Mouse (Mus musculus) hindbrain, embryonic 13.5 days (tissue): ENCODE results near the gene Col4a3bp. TPM values are rescaled to one million over a fixed set of nuclear protein-coding genes. Genes with fewer than 3 reads are reported as not detected.

ENCODE experiments used
- ATAC-seq: fragments of 200-750 bp; cut with Nextera tagmentation; 2 replicates; pipeline ENCODE4 v1.8.0; 2017; ENCODE audit warnings: moderate TSS enrichment; ENCODE audit not compliant: low FRiP score
- H3K27ac ChIP-seq: fragments of 300-500 bp; sonication (generic); 2 replicates; pipeline ENCODE4 v1.5.1; 2015; ENCODE audit warnings: inconsistent platforms, mild to moderate bottlenecking, moderate library complexity
- H3K27me3 ChIP-seq: fragments of 300-500 bp; sonication (generic); 2 replicates; pipeline ENCODE4 v1.6.1; 2015; ENCODE audit warnings: mild to moderate bottlenecking, inconsistent platforms
- H3K36me3 ChIP-seq: fragments of 300-500 bp; sonication (generic); 2 replicates; pipeline ENCODE4 v1.6.1; 2015; ENCODE audit warnings: mild to moderate bottlenecking, inconsistent platforms
- H3K4me1 ChIP-seq: fragments of 300-500 bp; sonication (generic); replicated peaks from 2 replicates; pipeline ENCODE4 v1.6.1; 2015; ENCODE audit warnings: inconsistent platforms
- H3K4me2 ChIP-seq: fragments of 300-500 bp; sonication (generic); 2 replicates; pipeline ENCODE4 v1.6.1; 2015; ENCODE audit warnings: inconsistent platforms, mild to moderate bottlenecking, moderate library complexity
- H3K4me3 ChIP-seq: fragments of 300-500 bp; sonication (generic); 2 replicates; pipeline ENCODE4 v1.5.1; 2015; ENCODE audit warnings: mild to moderate bottlenecking, inconsistent platforms
- H3K9ac ChIP-seq: fragments of 300-500 bp; sonication (generic); 2 replicates; pipeline ENCODE4 v1.6.1; 2015; ENCODE audit warnings: mild to moderate bottlenecking, inconsistent platforms
- H3K9me3 ChIP-seq: fragments of 300-500 bp; sonication (generic); 2 replicates; pipeline ENCODE4 v1.6.1; 2016; ENCODE audit warnings: inconsistent platforms
- WGBS: fragments of 180-500 bp; shearing (Covaris S2); methylation state at CpG from one replicate; pipeline ENCODE4 v1.1.7; 2015; 5-methylcytosine and 5-hydroxymethylcytosine counted together
- polyA plus RNA-seq: library from polyadenylated mRNA; unstranded; fragments of >200 nt; fragmentation: Nextera tagmentation; extraction: Ambion mirVana; gene quantifications from 2 replicates; pipeline ENCODE4 v1.2.1, GENCODE M21; 2015

The Col4a3bp gene
- polyA plus RNA-seq = 8.0 and 8.8 TPM in 2 replicates

GRCm38 (mm10) chr13:96542081-96542889 lies at the start of gene Col4a3bp, which contains the start of gene Polk:
Gene Col4a3bp (plus strand): TSS chr13:96542618.
Gene Polk (minus strand): TSS chr13:96542579.
- under 1% methylated on average over 47 of the region's 50 CpGs for WGBS
- H3K4me2 ChIP-seq = peak within 1 kb of the TSS; percentile 84
- H3K4me3 ChIP-seq = peak within 1 kb of the TSS; percentile 97
- H3K9me3 ChIP-seq = no peaks in the 10 kb centered on the region
- peak; percentile 99 for ATAC-seq
- H3K36me3 ChIP-seq = no peaks in the 10 kb centered on the region
- H3K27ac ChIP-seq = peak within 1 kb of the TSS; percentile 98
- H3K9ac ChIP-seq = peak within 1 kb of the TSS; percentile 98
- H3K27me3 ChIP-seq = no peaks in the 10 kb centered on the region
- peaks cover 12% of the 10 kb centered on the region for H3K4me1 ChIP-seq

GRCm38 (mm10) chr13:96496630-96497029 lies 45.8 kb upstream of the Col4a3bp start:
- ATAC-seq = no peak
- 89% methylated on average over 8 of the region's 8 CpGs for WGBS
- Histone ChIP-seq H3K4me1 (no peaks in the 10 kb centered on the region), H3K4me2 (no peak overlapping the region), H3K9ac (no peak overlapping the region), H3K9me3 (no peaks in the 10 kb centered on the region), H3K27ac (no peak overlapping the region), H3K4me3 (no peak overlapping the region), H3K27me3 (no peaks in the 10 kb centered on the region), H3K36me3 (no peaks in the 10 kb centered on the region)

- Histone ChIP-seq H3K9ac (no peak overlapping the region), H3K9me3 (no peaks in the 10 kb centered on the region), H3K4me2 (no peak overlapping the region), H3K27me3 (no peaks in the 10 kb centered on the region), H3K27ac (no peak overlapping the region), H3K36me3 (no peaks in the 10 kb centered on the region), H3K4me1 (no peaks in the 10 kb centered on the region), H3K4me3 (no peak overlapping the region)
- WGBS = 79% methylated on average over 2 of the region's 2 CpGs
- no peak for ATAC-seq
Observed at GRCm38 (mm10) chr13:96499891-96500290, 42.5 kb upstream of the Col4a3bp start.

GRCm38 (mm10) chr13:96505661-96506060 lies 36.8 kb upstream of the Col4a3bp start:
- H3K9me3 ChIP-seq = no peaks in the 10 kb centered on the region
- 93% methylated on average over 4 of the region's 4 CpGs for WGBS
- ATAC-seq = no peak
- no peaks in the 10 kb centered on the region for H3K27me3 ChIP-seq
- H3K4me3 ChIP-seq = no peak overlapping the region
- no peak overlapping the region for H3K9ac ChIP-seq
- no peaks in the 10 kb centered on the region for H3K36me3 ChIP-seq
- no peak overlapping the region for H3K27ac ChIP-seq
- H3K4me1 ChIP-seq = no peaks in the 10 kb centered on the region
- H3K4me2 ChIP-seq = no peak overlapping the region

GRCm38 (mm10) chr13:96506313-96506712 lies 36.1 kb upstream of the Col4a3bp start:
- Histone ChIP-seq H3K9ac (no peak overlapping the region), H3K4me2 (no peak overlapping the region), H3K27ac (no peak overlapping the region), H3K27me3 (no peaks in the 10 kb centered on the region), H3K9me3 (no peaks in the 10 kb centered on the region), H3K4me1 (no peaks in the 10 kb centered on the region), H3K4me3 (no peak overlapping the region), H3K36me3 (no peaks in the 10 kb centered on the region)
- ATAC-seq = no peak
- 90% methylated on average over 6 of the region's 6 CpGs for WGBS

GRCm38 (mm10) chr13:96507541-96507940 lies 34.9 kb upstream of the Col4a3bp start:
- no peak overlapping the region for H3K27ac ChIP-seq
- WGBS = 90% methylated on average over 4 of the region's 4 CpGs
- H3K4me2 ChIP-seq = no peak overlapping the region
- no peak overlapping the region for H3K9ac ChIP-seq
- H3K36me3 ChIP-seq = no peaks in the 10 kb centered on the region
- no peaks in the 10 kb centered on the region for H3K9me3 ChIP-seq
- H3K4me1 ChIP-seq = no peaks in the 10 kb centered on the region
- no peaks in the 10 kb centered on the region for H3K27me3 ChIP-seq
- no peak for ATAC-seq
- H3K4me3 ChIP-seq = no peak overlapping the region

GRCm38 (mm10) chr13:96510635-96511034 lies 31.8 kb upstream of the Col4a3bp start:
- Histone ChIP-seq H3K4me1 (no peaks in the 10 kb centered on the region), H3K27me3 (no peaks in the 10 kb centered on the region), H3K4me2 (no peak overlapping the region), H3K36me3 (no peaks in the 10 kb centered on the region), H3K9me3 (no peaks in the 10 kb centered on the region), H3K27ac (no peak overlapping the region), H3K9ac (no peak overlapping the region), H3K4me3 (no peak overlapping the region)
- 80% methylated on average over 13 of the region's 13 CpGs for WGBS
- ATAC-seq = no peak

- Histone ChIP-seq H3K9ac (no peak overlapping the region), H3K27me3 (no peaks in the 10 kb centered on the region)
- no peak for ATAC-seq
Observed at GRCm38 (mm10) chr13:96511262-96511661, 31.2 kb upstream of the Col4a3bp start.

GRCm38 (mm10) chr13:96511893-96512292 lies 30.5 kb upstream of the Col4a3bp start:
- H3K4me3 ChIP-seq = no peak overlapping the region
- ATAC-seq = no peak
- WGBS = 82% methylated on average over 5 of the region's 5 CpGs
- no peak overlapping the region for H3K4me2 ChIP-seq
- no peaks in the 10 kb centered on the region for H3K9me3 ChIP-seq
- peaks cover 4% of the 10 kb centered on the region for H3K36me3 ChIP-seq
- no peaks in the 10 kb centered on the region for H3K27me3 ChIP-seq
- no peaks in the 10 kb centered on the region for H3K4me1 ChIP-seq
- no peak overlapping the region for H3K9ac ChIP-seq
- H3K27ac ChIP-seq = no peak overlapping the region

More at GRCm38 (mm10) chr13:96511262-96511661, 31.2 kb upstream of the Col4a3bp start:
- H3K27ac ChIP-seq = no peak overlapping the region
- no peak overlapping the region for H3K4me3 ChIP-seq
- peaks cover 1% of the 10 kb centered on the region for H3K36me3 ChIP-seq
- H3K4me2 ChIP-seq = no peak overlapping the region
- WGBS = 92% methylated on average over 1 of the region's 1 CpGs
- no peaks in the 10 kb centered on the region for H3K4me1 ChIP-seq
- no peaks in the 10 kb centered on the region for H3K9me3 ChIP-seq

- Histone ChIP-seq H3K4me2 (no peak overlapping the region), H3K36me3 (peaks cover 4% of the 10 kb centered on the region), H3K9ac (no peak overlapping the region), H3K27me3 (no peaks in the 10 kb centered on the region), H3K4me1 (no peaks in the 10 kb centered on the region), H3K9me3 (no peaks in the 10 kb centered on the region), H3K27ac (no peak overlapping the region), H3K4me3 (no peak overlapping the region)
- WGBS = 90% methylated on average over 5 of the region's 5 CpGs
- ATAC-seq = no peak
Observed at GRCm38 (mm10) chr13:96514154-96514942, 28.1 kb upstream of the Col4a3bp start.

GRCm38 (mm10) chr13:96516249-96516648 lies 26.2 kb upstream of the Col4a3bp start:
- Histone ChIP-seq H3K4me1 (no peaks in the 10 kb centered on the region), H3K27ac (no peak overlapping the region), H3K9ac (no peak overlapping the region), H3K9me3 (no peaks in the 10 kb centered on the region), H3K4me2 (no peak overlapping the region), H3K4me3 (no peak overlapping the region), H3K27me3 (no peaks in the 10 kb centered on the region), H3K36me3 (peaks cover 4% of the 10 kb centered on the region)
- ATAC-seq = no peak
- WGBS = 96% methylated on average over 9 of the region's 9 CpGs

GRCm38 (mm10) chr13:96517335-96517734 lies 25.1 kb upstream of the Col4a3bp start:
- Histone ChIP-seq H3K4me3 (no peak overlapping the region), H3K4me1 (no peaks in the 10 kb centered on the region), H3K27me3 (no peaks in the 10 kb centered on the region), H3K36me3 (peaks cover 4% of the 10 kb centered on the region), H3K9me3 (no peaks in the 10 kb centered on the region), H3K9ac (no peak overlapping the region), H3K4me2 (no peak overlapping the region), H3K27ac (no peak overlapping the region)
- ATAC-seq = no peak
- WGBS = 97% methylated on average over 2 of the region's 2 CpGs
